Mouse (Mus musculus) forebrain, embryonic 10.5 days (tissue): Measurements from ENCODE around the gene Rnf113a2. TPM values are rescaled to one million over a fixed set of nuclear protein-coding genes. Genes with fewer than 3 reads are reported as not detected.

Experiments
- DNase-seq: peaks from one replicate; pipeline ENCODE4 v3.0.0-alpha.2; 2017; ENCODE audit warnings: low spot score; ENCODE audit errors: extremely low spot score
- H3K27ac ChIP-seq: fragments of 300-500 bp; sonication (generic); 2 replicates; pipeline ENCODE4 v1.5.1; 2016; ENCODE audit warnings: mild to moderate bottlenecking
- H3K27me3 ChIP-seq: fragments of 300-500 bp; sonication (generic); 2 replicates; pipeline ENCODE4 v1.6.1; 2016; ENCODE audit warnings: mild to moderate bottlenecking; ENCODE audit not compliant: poor library complexity, severe bottlenecking
- H3K36me3 ChIP-seq: fragments of 300-500 bp; sonication (generic); replicated peaks from 2 replicates; pipeline ENCODE4 v1.6.1; 2016; ENCODE audit warnings: mild to moderate bottlenecking, moderate library complexity
- H3K4me1 ChIP-seq: fragments of 300-500 bp; sonication (generic); 2 replicates; pipeline ENCODE4 v1.6.1; 2016
- H3K4me3 ChIP-seq: fragments of 300-500 bp; sonication (generic); 2 replicates; pipeline ENCODE4 v1.5.1; 2016; ENCODE audit warnings: mild to moderate bottlenecking, moderate library complexity
- H3K9me3 ChIP-seq: fragments of 300-500 bp; sonication (generic); 2 replicates; pipeline ENCODE4 v1.6.1; 2016; ENCODE audit warnings: mild to moderate bottlenecking, moderate library complexity
- WGBS: fragments of 180-500 bp; shearing (Covaris S2); methylation state at CpG from one replicate; pipeline ENCODE4 v1.1.7; 2016; 5-methylcytosine and 5-hydroxymethylcytosine counted together
- polyA plus RNA-seq: library from polyadenylated mRNA; unstranded; fragments of >200 nt; fragmentation: Nextera tagmentation; extraction: Ambion mirVana; gene quantifications from 2 replicates; pipeline ENCODE4 v1.2.1, GENCODE M21; 2016

The Rnf113a2 gene
- polyA plus RNA-seq, 1 experiment from 2014 or later: 25.6 TPM

DNA sequence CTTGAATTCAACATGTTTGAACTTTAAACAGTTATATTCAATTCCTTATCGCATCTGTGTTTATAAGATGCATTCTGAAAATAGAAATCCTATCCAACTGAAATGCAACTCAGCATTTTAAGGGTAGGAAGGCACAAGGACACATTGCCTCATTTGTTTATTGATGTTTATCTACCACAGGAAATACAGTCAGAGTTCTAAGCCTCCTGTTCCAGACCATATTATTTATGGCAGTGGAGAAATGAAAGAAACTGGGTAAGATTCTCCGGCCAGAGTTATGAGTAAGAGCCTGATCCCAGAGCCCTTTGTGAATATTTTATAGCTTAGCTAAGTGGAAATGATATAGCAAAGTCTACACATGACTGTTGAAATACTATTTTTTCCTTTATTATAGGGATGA, 12.8 kb downstream of the Rnf113a2 start:
- 95% methylated on average over 2 of the region's 2 CpGs for WGBS
- no peak overlapping the region for H3K27ac ChIP-seq
- H3K36me3 ChIP-seq: no peaks in the 10 kb centered on the region
- no peaks in the 10 kb centered on the region for H3K4me1 ChIP-seq
- no peaks in the 10 kb centered on the region for H3K27me3 ChIP-seq
- H3K4me3 ChIP-seq: no peak overlapping the region
- no peaks in the 10 kb centered on the region for H3K9me3 ChIP-seq
- no peak for DNase-seq

GRCm38 (mm10) chr12:84438697-84439096, 21.7 kb downstream of the Rnf113a2 start:
- Histone ChIP-seq H3K27me3 (no peaks in the 10 kb centered on the region), H3K27ac (no peak overlapping the region), H3K4me3 (no peak overlapping the region), H3K36me3 (no peaks in the 10 kb centered on the region), H3K9me3 (no peaks in the 10 kb centered on the region), H3K4me1 (no peaks in the 10 kb centered on the region)
- no peak for DNase-seq
- 87% methylated on average over 2 of the region's 2 CpGs for WGBS

- WGBS: 75% methylated on average over 4 of the region's 4 CpGs
- Histone ChIP-seq H3K4me1 (no peaks in the 10 kb centered on the region), H3K36me3 (no peaks in the 10 kb centered on the region), H3K9me3 (no peaks in the 10 kb centered on the region), H3K4me3 (no peak overlapping the region), H3K27ac (no peak overlapping the region), H3K27me3 (no peaks in the 10 kb centered on the region)
- DNase-seq: no peak
Observed at GRCm38 (mm10) chr12:84442526-84442925, 25.5 kb downstream of the Rnf113a2 start.

- no peaks in the 10 kb centered on the region for H3K36me3 ChIP-seq
- H3K4me1 ChIP-seq: peaks cover 16% of the 10 kb centered on the region
- no peak overlapping the region for H3K27ac ChIP-seq
- no peak overlapping the region for H3K4me3 ChIP-seq
- H3K27me3 ChIP-seq: 0 out of 2 replicates have a peak, but pooled peaks cover 5% of the 10 kb centered on the region
- 92% methylated on average over 1 of the region's 1 CpGs for WGBS
- DNase-seq: no peak
- H3K9me3 ChIP-seq: no peaks in the 10 kb centered on the region
Observed at GRCm38 (mm10) chr12:84447386-84447785, 30.4 kb downstream of the Rnf113a2 start.

DNA sequence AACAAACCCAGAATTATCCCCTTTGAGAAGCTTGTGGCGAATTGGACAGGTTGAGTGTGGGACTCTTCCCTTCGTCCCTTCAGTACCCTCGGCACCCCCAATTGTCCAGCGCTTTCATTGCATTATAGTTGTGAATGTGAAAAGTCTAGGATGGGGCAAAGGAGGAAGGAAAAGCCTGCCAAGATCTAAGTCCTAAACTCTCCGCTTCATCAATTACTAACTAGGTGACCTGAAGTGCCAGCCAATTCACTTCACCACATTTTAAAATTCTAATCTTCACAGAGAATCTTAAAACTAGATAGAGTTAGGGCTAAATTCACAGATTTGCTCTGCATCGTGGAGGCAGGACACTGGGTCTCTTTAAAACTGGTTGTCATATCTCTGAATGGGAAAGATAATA, 31.2 kb downstream of the Rnf113a2 start:
- Histone ChIP-seq H3K4me3 (no peak overlapping the region), H3K27me3 (0 out of 2 replicates have a peak, but pooled peaks cover 5% of the 10 kb centered on the region), H3K9me3 (no peaks in the 10 kb centered on the region), H3K4me1 (peaks cover 24% of the 10 kb centered on the region), H3K27ac (no peak overlapping the region), H3K36me3 (no peaks in the 10 kb centered on the region)
- 90% methylated on average over 6 of the region's 6 CpGs for WGBS
- DNase-seq: no peak

DNA sequence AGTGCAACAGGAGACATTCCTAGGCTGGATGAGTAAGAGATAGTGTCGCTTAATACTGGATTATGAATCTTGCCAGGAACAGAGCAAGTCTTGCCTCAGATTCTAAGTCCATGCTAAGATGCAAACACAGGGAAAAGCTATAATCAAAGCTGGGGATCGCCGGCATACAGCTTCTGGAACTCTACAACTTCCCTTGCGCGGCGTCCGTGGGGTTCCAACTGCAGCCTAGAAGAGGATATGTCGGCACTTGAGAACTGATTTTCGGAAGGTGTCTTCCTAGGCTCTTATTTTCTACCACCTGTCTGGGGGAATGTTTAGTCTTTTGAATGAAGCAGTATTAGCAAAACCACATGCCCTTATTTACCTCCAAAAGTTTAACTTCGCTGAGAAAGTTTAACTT, 32.9 kb downstream of the Rnf113a2 start:
- Histone ChIP-seq H3K27ac (no peak overlapping the region), H3K4me3 (peak overlapping the region; percentile 74), H3K36me3 (no peaks in the 10 kb centered on the region), H3K4me1 (peaks cover 24% of the 10 kb centered on the region), H3K27me3 (0 out of 2 replicates have a peak, but pooled peaks cover 5% of the 10 kb centered on the region), H3K9me3 (no peaks in the 10 kb centered on the region)
- 52% methylated on average over 10 of the region's 10 CpGs for WGBS
- DNase-seq: no peak

DNA sequence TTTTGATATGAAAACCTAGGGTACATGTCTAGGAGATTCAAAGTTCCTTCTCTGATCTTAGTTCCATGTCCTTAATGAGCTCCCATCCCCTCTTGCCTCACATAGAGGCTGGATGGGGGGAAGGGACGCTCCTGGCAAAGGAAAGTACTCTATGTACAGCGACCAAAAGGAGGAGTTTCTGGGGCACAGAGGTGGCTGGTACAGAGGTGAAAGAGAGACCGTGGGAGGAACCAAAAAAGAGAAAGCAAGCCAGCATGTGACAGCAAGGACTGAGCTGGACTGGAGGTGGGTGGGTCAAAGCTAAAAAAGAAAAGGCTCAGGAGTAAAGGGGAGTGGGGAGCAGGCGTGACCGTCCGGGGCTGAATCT, 33.3 kb downstream of the Rnf113a2 start:
- H3K4me3 ChIP-seq: peak overlapping the region; percentile 74
- H3K27me3 ChIP-seq: 0 out of 2 replicates have a peak, but pooled peaks cover 5% of the 10 kb centered on the region
- H3K36me3 ChIP-seq: no peaks in the 10 kb centered on the region
- DNase-seq: no peak
- peak overlapping the region; percentile 87 for H3K27ac ChIP-seq
- H3K9me3 ChIP-seq: no peaks in the 10 kb centered on the region
- H3K4me1 ChIP-seq: peaks cover 24% of the 10 kb centered on the region
- 2% methylated on average over 6 of the region's 6 CpGs for WGBS

GRCm38 (mm10) chr12:84450718-84451646, 34.0 kb downstream of the Rnf113a2 start, which contains the start of the genes Aldh6a1 and Lin52:
Gene Aldh6a1, minus strand, starts transcription at chr12:84451004.
Gene Lin52, plus strand, starts transcription at chr12:84451422.
- Histone ChIP-seq H3K4me3 (peak within 1 kb of the TSS; percentile 74), H3K9me3 (no peaks in the 10 kb centered on the region), H3K27ac (peak within 1 kb of the TSS; percentile 87), H3K4me1 (peaks cover 24% of the 10 kb centered on the region), H3K27me3 (0 out of 2 replicates have a peak, but pooled peaks cover 5% of the 10 kb centered on the region), H3K36me3 (no peaks in the 10 kb centered on the region)
- peak; percentile 95 for DNase-seq
- under 1% methylated on average over 49 of the region's 49 CpGs for WGBS

DNA sequence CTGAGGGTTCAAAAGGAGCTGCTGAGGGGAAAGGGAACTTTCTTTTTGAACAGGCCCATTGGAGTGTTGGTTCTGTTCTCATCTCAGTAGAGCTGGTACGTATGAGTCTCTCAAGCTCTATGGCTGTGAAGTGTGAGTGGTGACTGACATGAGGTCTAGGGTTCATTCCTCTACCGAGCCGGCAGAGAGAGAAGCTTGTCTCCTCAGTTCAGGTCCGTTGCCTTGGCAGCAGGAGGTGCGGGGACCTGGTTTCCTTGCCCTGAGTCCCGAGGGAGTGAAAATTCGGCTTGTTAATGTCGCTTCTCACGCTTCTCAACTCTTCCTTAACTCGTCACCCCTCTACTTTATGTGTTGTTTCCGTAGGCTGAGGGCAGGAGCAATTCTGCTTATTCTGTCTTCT, 34.8 kb downstream of the Rnf113a2 start:
- 4% methylated on average over 11 of the region's 11 CpGs for WGBS
- Histone ChIP-seq H3K9me3 (no peaks in the 10 kb centered on the region), H3K4me3 (peak overlapping the region; percentile 74), H3K36me3 (peaks cover 1% of the 10 kb centered on the region), H3K27me3 (0 out of 2 replicates have a peak, but pooled peaks cover 5% of the 10 kb centered on the region), H3K4me1 (peaks cover 24% of the 10 kb centered on the region), H3K27ac (peak overlapping the region; percentile 87)
- DNase-seq: peak; percentile 17

- peaks cover 43% of the 10 kb centered on the region for H3K36me3 ChIP-seq
- no peaks in the 10 kb centered on the region for H3K27me3 ChIP-seq
- WGBS: 96% methylated on average over 3 of the region's 3 CpGs
- H3K27ac ChIP-seq: no peak overlapping the region
- peaks cover 12% of the 10 kb centered on the region for H3K4me1 ChIP-seq
- no peak overlapping the region for H3K4me3 ChIP-seq
- no peak for DNase-seq
- peaks cover 6% of the 10 kb centered on the region; the same call in 1 of the 2 replicates for H3K9me3 ChIP-seq
Observed at GRCm38 (mm10) chr12:84456911-84457310, 39.9 kb downstream of the Rnf113a2 start.

DNA sequence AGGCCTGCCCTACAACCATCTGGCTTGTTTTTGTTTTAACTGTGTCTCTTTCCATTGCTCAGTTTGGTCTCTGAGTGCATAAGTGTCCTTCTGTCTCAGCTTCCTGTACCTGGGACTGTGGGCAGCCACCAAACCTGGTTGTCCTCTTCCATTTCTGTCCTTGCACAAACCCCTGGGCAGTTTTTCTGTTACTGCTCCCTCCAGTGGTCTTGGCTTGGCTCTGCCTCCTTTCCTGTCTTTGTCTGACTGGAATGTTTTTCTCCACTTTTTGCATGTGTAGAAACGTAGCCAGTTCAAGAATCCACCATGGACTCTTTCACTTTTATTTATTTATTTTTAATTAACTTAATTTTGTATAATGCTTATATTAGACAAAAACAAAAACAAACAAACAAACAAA, 42.8 kb downstream of the Rnf113a2 start:
- Histone ChIP-seq H3K27me3 (no peaks in the 10 kb centered on the region), H3K36me3 (peaks cover 72% of the 10 kb centered on the region), H3K27ac (no peak overlapping the region), H3K9me3 (peaks cover 6% of the 10 kb centered on the region; the same call in 1 of the 2 replicates), H3K4me3 (no peak overlapping the region), H3K4me1 (no peaks in the 10 kb centered on the region)
- DNase-seq: no peak
- 62% methylated on average over 1 of the region's 1 CpGs for WGBS

GRCm38 (mm10) chr12:84461416-84461815, 44.4 kb downstream of the Rnf113a2 start:
- Histone ChIP-seq H3K27ac (no peak overlapping the region), H3K4me1 (no peaks in the 10 kb centered on the region), H3K4me3 (no peak overlapping the region), H3K36me3 (peaks cover 80% of the 10 kb centered on the region), H3K27me3 (no peaks in the 10 kb centered on the region), H3K9me3 (peaks cover 6% of the 10 kb centered on the region; the same call in 1 of the 2 replicates)
- WGBS: 92% methylated on average over 5 of the region's 5 CpGs
- DNase-seq: no peak

GRCm38 (mm10) chr12:84462856-84463255, 45.9 kb downstream of the Rnf113a2 start:
- peaks cover 71% of the 10 kb centered on the region for H3K36me3 ChIP-seq
- peaks cover 6% of the 10 kb centered on the region; the same call in 1 of the 2 replicates for H3K9me3 ChIP-seq

More at GRCm38 (mm10) chr12:84462856-84463255, 45.9 kb downstream of the Rnf113a2 start:
- Histone ChIP-seq H3K27ac (no peak overlapping the region), H3K27me3 (no peaks in the 10 kb centered on the region), H3K4me3 (no peak overlapping the region), H3K4me1 (no peaks in the 10 kb centered on the region)
- 80% methylated on average over 3 of the region's 3 CpGs for WGBS
- no peak for DNase-seq
